Mouse (Mus musculus) inflammation-experienced regulatory T-cells, adult 6 months (primary cell): Measurements from ENCODE around the gene Tpsb2. TPM values are rescaled to one million over a fixed set of nuclear protein-coding genes. Genes with fewer than 3 reads are reported as not detected.

Experiments
- ATAC-seq: one replicate; pipeline ENCODE4 v1.8.0; 2017
- polyA plus RNA-seq, 3 experiments: library from polyadenylated mRNA; unstranded; fragments of 100-300 nt; shearing (Covaris generic); gene quantifications; one replicate each; pipeline ENCODE4 v1.2.1; 2017

Tpsb2 gene
- polyA plus RNA-seq, 3 experiments from 2014 or later: not detected

DNA sequence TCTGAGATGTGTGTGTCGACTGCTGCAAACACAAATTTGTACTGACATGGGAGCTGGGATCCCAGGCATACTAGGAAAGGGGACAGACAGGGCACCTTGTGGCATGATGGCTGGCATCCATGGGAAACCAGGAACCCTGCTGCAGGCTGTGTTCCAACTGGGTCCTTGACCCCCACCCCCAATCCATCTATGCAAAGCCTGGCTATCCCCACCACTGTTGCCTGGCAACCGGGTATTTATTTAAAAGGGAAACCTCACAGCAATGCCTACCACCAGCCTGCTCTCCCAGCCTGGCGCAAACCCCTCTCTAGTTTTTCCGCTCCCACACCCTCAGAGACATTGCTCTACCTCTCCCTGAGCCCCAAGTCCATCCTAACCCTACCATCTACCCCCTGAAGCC lies 41.2 kb downstream of the Tpsb2 start:
- no peak for ATAC-seq

DNA sequence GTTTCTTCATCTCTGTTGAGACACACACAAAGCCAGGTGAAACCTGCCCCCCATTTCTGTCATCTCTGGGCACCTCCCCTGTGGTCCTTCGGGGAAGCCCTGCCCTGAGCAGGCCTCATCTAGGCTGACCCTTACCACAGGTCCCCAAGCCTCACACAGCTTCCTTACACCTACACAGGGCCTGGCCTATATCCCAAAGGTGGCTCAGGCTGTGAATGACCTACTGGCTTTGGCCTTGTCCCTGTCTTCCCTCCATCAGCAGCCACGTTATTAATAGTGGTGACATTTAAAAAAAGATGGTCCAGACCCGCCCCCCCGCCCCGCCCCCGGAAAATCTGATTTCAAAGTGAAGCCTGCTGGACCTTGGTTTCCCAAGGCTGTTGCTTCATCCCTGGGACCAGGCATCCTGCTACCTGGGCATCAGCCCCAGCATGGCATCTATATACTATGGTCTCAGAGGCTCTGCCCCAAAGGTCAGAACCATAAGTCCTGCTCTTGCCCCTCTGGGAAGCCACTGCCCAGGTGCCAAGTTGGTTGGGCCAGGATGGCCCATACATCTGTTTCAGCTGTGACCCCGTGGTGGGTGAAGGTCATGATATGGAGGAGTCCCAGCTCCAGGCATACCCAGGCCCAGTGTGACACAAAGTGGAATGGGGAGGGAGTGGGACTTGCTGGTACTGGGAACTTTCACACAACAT lies 42.3 kb downstream of the Tpsb2 start:
- ATAC-seq: no peak

DNA sequence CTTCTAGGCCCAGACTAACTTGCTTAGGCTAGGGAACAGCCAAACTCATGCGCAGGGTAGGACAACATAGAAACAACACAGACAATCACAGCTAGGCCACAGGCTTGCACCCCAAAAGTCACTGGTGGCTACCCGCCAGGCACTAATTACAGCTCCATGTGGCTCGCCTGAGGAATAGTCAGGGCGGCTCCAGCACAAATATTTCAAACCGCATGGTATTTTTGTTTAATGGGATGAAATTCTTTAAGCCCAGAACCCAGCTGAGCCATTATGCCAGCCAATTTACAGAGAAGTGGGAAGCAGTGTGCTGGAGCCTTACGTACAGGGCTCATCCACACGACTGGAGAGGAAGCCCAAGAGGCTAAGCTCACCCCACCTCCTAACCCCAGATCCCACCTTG lies 43.5 kb downstream of the Tpsb2 start:
- ATAC-seq: no peak

DNA sequence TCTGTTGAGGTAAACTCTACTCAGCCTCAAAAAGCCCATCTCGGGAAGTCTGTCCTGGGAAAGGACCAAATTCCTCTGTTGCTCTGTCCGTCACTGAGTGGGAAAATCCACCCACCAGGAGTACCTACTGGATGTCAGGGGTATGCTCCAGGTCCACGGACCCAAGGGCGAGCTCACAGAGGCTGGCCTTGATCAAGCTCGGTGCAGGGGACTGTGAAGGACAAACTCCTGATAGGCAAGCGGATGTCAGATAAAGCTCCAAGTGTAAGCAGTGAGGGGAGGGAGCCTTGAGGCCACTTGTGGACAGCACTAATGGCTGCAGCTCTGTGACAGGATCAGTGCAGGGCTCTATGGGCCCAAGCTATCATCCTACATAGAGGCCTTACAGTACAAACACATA lies 44.1 kb downstream of the Tpsb2 start:
- no peak for ATAC-seq

DNA sequence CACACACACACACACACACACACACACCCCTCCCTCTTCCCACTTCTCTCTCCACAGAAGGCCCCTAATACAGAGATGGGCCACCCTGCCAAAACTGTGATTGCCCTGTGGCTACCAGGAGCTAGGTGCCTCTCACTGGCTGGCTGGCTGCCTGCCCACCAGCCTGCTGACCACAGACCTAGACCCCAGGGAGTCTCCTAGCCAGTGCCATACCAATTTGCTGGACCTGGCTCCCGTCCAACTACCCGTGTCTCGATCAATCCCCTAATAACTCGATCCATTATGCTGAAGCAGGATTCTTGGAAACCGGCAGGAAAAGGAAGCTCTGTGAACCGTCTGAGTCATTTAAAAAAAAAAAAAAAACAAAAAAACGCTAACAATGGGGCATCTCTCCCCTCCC lies 44.7 kb downstream of the Tpsb2 start:
- ATAC-seq: no peak

DNA sequence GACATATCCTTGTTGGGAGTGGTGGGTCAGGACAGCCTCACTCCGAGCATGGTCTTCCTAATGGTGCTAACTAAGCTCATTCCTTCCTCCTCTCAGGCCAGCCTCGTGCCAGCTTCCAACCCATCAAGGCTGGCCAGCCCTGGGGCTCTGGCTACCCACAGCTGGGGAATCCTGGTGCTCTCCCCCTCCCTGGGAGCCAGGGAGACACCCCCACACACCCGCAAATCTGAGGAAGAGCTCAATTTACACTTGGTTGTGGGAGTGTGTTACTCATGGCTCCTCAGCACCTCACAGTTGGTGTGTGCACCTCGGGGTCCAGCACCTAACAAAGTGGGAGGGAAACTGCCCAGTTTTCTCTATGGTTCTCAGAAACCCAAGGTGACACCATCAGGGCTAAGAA lies 45.1 kb downstream of the Tpsb2 start:
- no peak for ATAC-seq

GRCm38 (mm10) chr17:25414209-25414608 lies 48.1 kb downstream of the Tpsb2 start:
- ATAC-seq: no peak

DNA sequence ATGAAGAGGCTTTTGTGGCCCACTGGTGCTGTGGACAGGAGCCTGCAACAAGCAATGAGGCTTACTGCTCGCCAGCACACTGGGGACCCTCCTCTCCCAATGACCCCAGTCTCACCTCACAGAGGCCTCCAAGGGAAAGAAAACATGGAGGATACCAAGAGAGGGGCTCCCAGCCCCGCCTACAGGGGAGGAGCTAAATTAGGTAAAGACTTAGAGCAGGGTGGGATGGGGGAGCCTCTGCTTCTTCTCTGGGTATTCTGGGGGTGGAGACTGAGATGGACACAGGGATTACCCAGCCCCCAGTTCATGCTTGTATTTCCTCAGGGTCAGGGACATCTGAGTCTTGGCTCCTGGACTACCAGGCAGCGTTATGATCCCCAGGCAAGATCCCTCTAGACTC lies 48.8 kb downstream of the Tpsb2 start:
- ATAC-seq: no peak

GRCm38 (mm10) chr17:25415421-25415913 lies 49.4 kb downstream of the Tpsb2 start:
- no peak for ATAC-seq

DNA sequence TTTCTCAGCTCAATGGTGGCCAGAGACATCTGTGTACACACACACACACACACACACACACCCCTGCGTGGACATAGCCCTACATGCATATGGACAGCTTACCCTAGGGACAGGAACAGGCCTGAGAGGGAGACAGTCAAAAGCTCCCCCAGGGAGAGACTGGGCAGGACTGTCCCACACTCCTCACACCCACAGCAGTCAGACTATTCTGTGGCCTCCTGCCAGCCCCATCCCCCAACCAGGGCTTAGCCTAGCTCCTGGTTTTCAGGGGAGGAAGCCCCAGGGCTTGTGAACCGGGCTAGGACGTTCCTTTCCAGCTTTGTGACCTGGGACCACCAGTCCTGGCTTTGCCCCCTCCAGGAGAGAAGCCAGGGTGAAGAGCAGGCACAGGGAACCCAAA lies 50.1 kb downstream of the Tpsb2 start:
- no peak for ATAC-seq

- no peak for ATAC-seq
Measured at GRCm38 (mm10) chr17:25417990-25418389, 51.9 kb downstream of the Tpsb2 start.

Other genes with a start within 250 kb of the Tpsb2 start
- not detected for gene Ptx4, start 245.5 kb upstream of the Tpsb2 start, polyA plus RNA-seq
- gene Clcn7, start 232.9 kb upstream of the Tpsb2 start, polyA plus RNA-seq: 10 to 100 TPM; 16.6 to 27.4 (median 20.6) TPM
- not detected for gene Ccdc154, start 203.8 kb upstream of the Tpsb2 start, polyA plus RNA-seq
- not detected for gene Gm38655, start 190.8 kb upstream of the Tpsb2 start, polyA plus RNA-seq
- 10 to 100 TPM; 12.9 to 16.3 (median 13.2) TPM for gene BC003965, start 181.8 kb upstream of the Tpsb2 start, polyA plus RNA-seq
- gene Unkl, start 177.9 kb upstream of the Tpsb2 start, polyA plus RNA-seq: 10 to 100 TPM; 22.2 to 31.4 (median 23.3) TPM
- gene Gnptg, start 126.2 kb upstream of the Tpsb2 start, polyA plus RNA-seq: 10 to 100 TPM; 43.0 to 79.2 (median 61.5) TPM
- 10 to 100 TPM; 30.9 to 35.3 (median 31.4) TPM for gene Tsr3, start 126.1 kb upstream of the Tpsb2 start, polyA plus RNA-seq
- 10 to 100 TPM in 2 of 3 experiments, 1 to 10 TPM in 1; 2.6 to 42.7 (median 10.9) TPM for gene Baiap3, start 109.9 kb upstream of the Tpsb2 start, polyA plus RNA-seq
- gene Ube2i, start 91.7 kb upstream of the Tpsb2 start, polyA plus RNA-seq: 100 to 1,000 TPM; 418 to 487 (median 438) TPM
- not detected for gene Prss34, start 67.9 kb upstream of the Tpsb2 start, polyA plus RNA-seq
- not detected for gene Prss28, start 57.7 kb upstream of the Tpsb2 start, polyA plus RNA-seq
- gene Prss29, start 47.7 kb upstream of the Tpsb2 start, polyA plus RNA-seq: not detected
- gene Tpsab1, start 20.7 kb upstream of the Tpsb2 start, polyA plus RNA-seq: not detected
- not detected for gene Tpsg1, start 3.0 kb downstream of the Tpsb2 start, polyA plus RNA-seq
- not detected for gene Cacna1h, start 67.5 kb downstream of the Tpsb2 start, polyA plus RNA-seq
- gene Tekt4, start 88.3 kb downstream of the Tpsb2 start, polyA plus RNA-seq: not detected
- not detected for gene Sstr5, start 131.0 kb downstream of the Tpsb2 start, polyA plus RNA-seq
- gene Sox8, start 204.4 kb downstream of the Tpsb2 start, polyA plus RNA-seq: not detected
- gene Lmf1, start 212.8 kb downstream of the Tpsb2 start, polyA plus RNA-seq: 10 to 100 TPM; 11.3 to 19.4 (median 16.5) TPM